Mouse (Mus musculus): ENCODE results near the gene Pakap.
A peak's percentile ranks its signal among the peaks of the same experiment; 100 is the strongest.

The Pakap gene

GRCm38 (mm10) chr4:57855281-57855941 lies 287.4 kb downstream of the Pakap start:
- no peak for DNase-seq (ENCODE audit: low read depth, low spot score)
- Histone ChIP-seq H3K36me3 (ENCODE audit: control insufficient read depth, insufficient read depth, low read length, poor library complexity, severe bottlenecking) (no peaks in the 10 kb centered on the region; the same call in 1 of the 2 replicates), H3K27me3 (ENCODE audit: control insufficient read depth, insufficient read depth, low read length, poor library complexity, severe bottlenecking) (no peaks in the 10 kb centered on the region)

DNA sequence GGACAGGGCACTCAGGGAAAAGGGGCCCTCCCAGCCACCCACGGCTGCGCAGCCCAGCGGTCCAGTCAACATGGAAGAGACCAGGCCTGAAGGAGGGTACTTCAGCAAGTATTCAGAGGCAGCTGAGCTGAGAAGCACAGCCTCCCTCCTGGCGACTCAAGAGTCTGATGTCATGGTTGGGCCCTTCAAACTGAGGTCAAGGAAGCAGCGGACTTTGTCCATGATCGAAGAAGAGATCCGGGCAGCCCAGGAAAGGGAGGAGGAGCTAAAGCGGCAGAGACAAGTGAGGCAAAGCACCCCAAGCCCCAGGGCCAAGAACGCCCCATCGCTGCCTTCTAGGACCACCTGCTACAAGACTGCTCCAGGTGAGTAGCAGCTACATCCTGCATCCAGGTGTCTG lies 288.7 kb downstream of the Pakap start:
- H3K27me3 ChIP-seq (ENCODE audit: control insufficient read depth, insufficient read depth, low read length, poor library complexity, severe bottlenecking) = no peaks in the 10 kb centered on the region
- DNase-seq (ENCODE audit: low read depth, low spot score) = no peak
- no peaks in the 10 kb centered on the region; the same call in 1 of the 2 replicates for H3K36me3 ChIP-seq (ENCODE audit: control insufficient read depth, insufficient read depth, low read length, poor library complexity, severe bottlenecking)

- DNase-seq (ENCODE audit: low read depth, low spot score) = no peak
- H3K27me3 ChIP-seq (ENCODE audit: control insufficient read depth, insufficient read depth, low read length, poor library complexity, severe bottlenecking) = no peaks in the 10 kb centered on the region
Measured at GRCm38 (mm10) chr4:57860204-57860611, 292.2 kb downstream of the Pakap start.

GRCm38 (mm10) chr4:57861166-57861565 lies 293.2 kb downstream of the Pakap start:
- Histone ChIP-seq H3K27me3 (ENCODE audit: control insufficient read depth, insufficient read depth, low read length, poor library complexity, severe bottlenecking) (no peaks in the 10 kb centered on the region), H3K36me3 (ENCODE audit: control insufficient read depth, insufficient read depth, low read length, poor library complexity, severe bottlenecking) (no peaks in the 10 kb centered on the region; the same call in 1 of the 2 replicates)
- DNase-seq (ENCODE audit: low read depth, low spot score) = no peak

More at GRCm38 (mm10) chr4:57860204-57860611, 292.2 kb downstream of the Pakap start:
- no peaks in the 10 kb centered on the region; the same call in 1 of the 2 replicates for H3K36me3 ChIP-seq (ENCODE audit: control insufficient read depth, insufficient read depth, low read length, poor library complexity, severe bottlenecking)

DNA sequence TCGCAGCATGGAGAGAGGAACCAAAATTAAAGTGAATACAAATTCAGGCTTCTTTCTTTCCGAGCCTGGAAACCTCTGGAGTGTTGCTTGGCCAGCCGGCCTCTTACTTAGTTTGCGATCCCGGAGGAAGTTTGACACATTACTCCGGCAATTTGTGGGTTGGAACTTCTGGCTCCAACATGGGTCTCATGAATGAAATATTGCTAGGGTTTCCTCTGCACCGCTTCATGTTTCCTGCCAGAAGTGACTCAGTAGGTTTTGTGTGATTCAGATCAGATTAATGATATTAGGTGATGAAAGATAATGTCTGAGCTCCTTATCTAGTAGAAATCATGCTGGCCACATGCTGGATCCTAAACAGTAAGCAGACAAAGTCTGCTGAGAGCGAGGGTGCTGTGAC lies 293.9 kb downstream of the Pakap start:
- no peaks in the 10 kb centered on the region; the same call in 1 of the 2 replicates for H3K36me3 ChIP-seq (ENCODE audit: control insufficient read depth, insufficient read depth, low read length, poor library complexity, severe bottlenecking)
- no peaks in the 10 kb centered on the region for H3K27me3 ChIP-seq (ENCODE audit: control insufficient read depth, insufficient read depth, low read length, poor library complexity, severe bottlenecking)
- no peak for DNase-seq (ENCODE audit: low read depth, low spot score)

DNA sequence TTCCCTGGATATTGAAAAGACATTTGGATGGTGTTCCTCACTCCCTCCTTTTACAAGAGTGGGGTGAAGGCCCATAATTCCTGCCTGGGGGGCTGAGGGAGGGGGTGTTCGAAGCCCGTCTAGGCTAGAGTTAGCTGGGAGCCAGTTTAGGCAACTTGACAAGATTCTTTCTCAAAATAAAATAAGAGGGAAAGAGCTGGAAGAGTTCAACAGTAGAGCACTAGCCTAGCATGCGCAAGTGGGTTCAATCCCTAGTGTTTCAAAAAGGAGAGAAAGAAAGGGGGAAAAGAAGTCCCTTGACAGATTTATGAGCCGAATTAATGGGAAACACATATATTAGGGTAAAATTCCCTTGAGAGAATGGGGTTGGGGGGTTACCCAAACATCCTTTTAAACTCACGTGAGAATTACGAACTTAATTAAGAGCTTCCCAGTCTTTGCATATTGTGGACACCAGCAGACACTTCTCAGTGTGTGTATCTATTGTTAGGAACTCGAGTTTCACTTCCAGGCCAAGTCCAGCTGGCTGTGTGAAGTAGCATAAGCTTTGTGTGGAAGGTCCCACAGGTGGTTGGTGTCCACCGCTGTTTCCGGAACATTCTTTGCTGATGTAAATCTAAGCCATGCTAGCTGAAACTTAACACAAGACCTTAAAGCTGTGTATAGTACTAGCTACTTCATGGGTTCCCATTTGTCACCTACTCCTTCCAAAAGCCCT lies 294.4 kb downstream of the Pakap start:
- no peaks in the 10 kb centered on the region for H3K27me3 ChIP-seq (ENCODE audit: control insufficient read depth, insufficient read depth, low read length, poor library complexity, severe bottlenecking)
- no peaks in the 10 kb centered on the region; the same call in 1 of the 2 replicates for H3K36me3 ChIP-seq (ENCODE audit: control insufficient read depth, insufficient read depth, low read length, poor library complexity, severe bottlenecking)
- peak; percentile 84 for DNase-seq (ENCODE audit: low read depth, low spot score)

DNA sequence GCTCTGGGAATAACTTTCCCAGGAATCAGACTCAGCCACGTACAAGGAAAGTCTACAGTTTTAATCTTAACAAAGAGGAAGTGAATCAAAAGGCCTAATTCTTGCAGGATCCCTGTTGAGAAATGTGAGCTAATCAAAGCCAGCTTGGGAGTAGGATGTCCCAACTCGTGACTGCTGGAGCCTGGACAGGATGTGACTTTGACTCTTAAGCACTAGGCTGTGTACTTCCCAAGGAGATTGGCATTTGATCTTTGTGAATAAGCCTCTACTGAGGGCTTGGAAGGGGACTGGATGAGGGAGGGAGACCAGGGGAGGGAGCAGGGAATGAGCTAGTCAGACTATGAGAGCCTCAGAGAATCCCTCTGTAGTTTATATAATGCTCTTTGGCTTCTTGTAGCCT lies 298.1 kb downstream of the Pakap start:
- Histone ChIP-seq H3K27me3 (ENCODE audit: control insufficient read depth, insufficient read depth, low read length, poor library complexity, severe bottlenecking) (no peaks in the 10 kb centered on the region), H3K36me3 (ENCODE audit: control insufficient read depth, insufficient read depth, low read length, poor library complexity, severe bottlenecking) (no peaks in the 10 kb centered on the region)
- no peak for DNase-seq (ENCODE audit: low read depth, low spot score)

DNA sequence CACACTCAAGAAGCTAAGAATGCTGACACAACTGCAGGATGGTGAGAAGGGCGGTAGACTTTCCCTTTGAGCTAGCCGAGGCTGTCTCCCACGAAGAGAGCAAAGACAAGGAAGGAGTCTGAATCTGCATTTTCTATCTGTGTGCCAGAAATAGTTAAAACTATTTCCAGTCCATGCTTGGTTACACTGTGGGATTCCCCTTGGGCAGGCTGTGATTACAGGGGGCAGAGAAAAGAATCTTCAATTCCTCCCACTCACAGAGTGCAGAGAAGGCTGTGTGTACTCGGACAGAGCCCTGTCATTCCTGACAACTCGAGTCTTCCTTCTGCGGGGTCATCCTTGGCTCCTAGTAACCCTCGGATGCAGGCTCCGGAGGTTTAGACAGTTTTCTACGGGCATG lies 299.0 kb downstream of the Pakap start:
- DNase-seq (ENCODE audit: low read depth, low spot score) = peak; percentile 47

DNA sequence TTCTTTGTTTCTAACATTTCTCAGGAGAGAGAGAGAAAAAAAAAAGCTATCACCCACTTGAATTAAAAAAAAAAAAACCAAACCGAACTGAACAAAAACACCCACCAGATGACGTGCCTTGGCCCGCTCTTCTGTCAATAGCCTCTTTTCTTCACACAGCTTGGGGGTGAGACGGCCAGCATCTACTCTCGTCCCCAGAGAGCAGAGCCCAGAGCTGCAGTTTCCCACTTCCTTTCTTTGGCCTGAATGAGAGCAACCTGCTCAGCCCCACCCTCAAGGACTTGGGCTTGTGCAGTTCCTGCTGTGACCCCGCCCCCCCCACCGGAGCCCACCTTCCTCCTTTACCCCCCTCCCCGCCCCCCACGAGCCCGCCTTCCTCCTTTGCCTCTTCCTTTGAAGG lies 299.5 kb downstream of the Pakap start:
- DNase-seq (ENCODE audit: low read depth, low spot score) = peak; percentile 83
- Histone ChIP-seq H3K36me3 (ENCODE audit: control insufficient read depth, insufficient read depth, low read length, poor library complexity, severe bottlenecking) (no peaks in the 10 kb centered on the region), H3K27me3 (ENCODE audit: control insufficient read depth, insufficient read depth, low read length, poor library complexity, severe bottlenecking) (no peaks in the 10 kb centered on the region)

More for the DNA sequence above, 299.0 kb downstream of the Pakap start:
- Histone ChIP-seq H3K36me3 (ENCODE audit: control insufficient read depth, insufficient read depth, low read length, poor library complexity, severe bottlenecking) (no peaks in the 10 kb centered on the region), H3K27me3 (ENCODE audit: control insufficient read depth, insufficient read depth, low read length, poor library complexity, severe bottlenecking) (no peaks in the 10 kb centered on the region)

DNA sequence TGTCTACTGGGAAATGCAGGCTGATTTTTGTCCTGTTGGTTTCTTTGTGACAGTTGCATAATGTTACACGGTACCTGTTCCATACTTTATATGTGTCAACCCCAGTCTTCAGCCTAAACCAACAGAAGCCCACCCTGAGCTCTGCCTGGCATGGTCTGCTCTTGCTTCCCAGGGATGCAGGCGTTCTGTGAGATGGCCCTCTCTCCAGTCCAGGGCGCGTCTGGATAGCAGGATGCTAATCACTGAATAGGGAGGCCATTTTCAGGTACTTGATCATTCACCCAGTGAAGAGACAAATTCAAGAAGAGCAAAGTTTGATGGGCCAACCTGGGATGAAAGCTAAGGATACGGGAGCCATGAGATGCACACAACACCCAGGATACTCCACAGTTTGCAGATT lies 311.2 kb downstream of the Pakap start:
- Histone ChIP-seq H3K36me3 (ENCODE audit: control insufficient read depth, insufficient read depth, low read length, poor library complexity, severe bottlenecking) (no peaks in the 10 kb centered on the region), H3K27me3 (ENCODE audit: control insufficient read depth, insufficient read depth, low read length, poor library complexity, severe bottlenecking) (no peaks in the 10 kb centered on the region)
- no peak for DNase-seq (ENCODE audit: low read depth, low spot score)

DNA sequence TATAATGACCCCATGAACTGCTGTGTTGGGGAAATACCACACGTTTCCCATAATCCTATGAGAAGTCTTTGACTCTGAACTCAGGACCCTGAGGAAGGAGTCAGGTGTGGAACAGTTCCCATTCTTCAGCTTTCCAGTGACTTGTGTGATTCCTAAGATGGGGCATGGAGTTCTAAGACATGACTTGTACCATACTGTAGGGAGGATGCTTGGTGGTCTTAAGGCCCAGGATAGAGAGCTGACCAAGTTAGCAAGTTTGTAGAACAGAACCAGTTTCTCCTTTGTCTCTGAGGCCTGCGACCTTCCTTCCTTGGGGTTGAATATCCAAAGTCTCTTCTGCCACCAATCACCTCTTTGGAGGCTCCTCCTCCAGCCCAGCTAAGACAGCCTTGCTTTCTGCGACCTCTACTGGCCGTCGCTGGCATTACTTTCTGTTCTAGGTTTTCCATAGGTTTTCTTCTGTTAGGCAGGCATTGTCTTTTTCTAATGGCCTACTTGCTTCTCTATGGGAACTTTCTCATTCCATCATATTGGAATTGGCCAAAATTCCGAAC lies 311.9 kb downstream of the Pakap start:
- Histone ChIP-seq H3K36me3 (ENCODE audit: control insufficient read depth, insufficient read depth, low read length, poor library complexity, severe bottlenecking) (no peaks in the 10 kb centered on the region), H3K27me3 (ENCODE audit: control insufficient read depth, insufficient read depth, low read length, poor library complexity, severe bottlenecking) (no peaks in the 10 kb centered on the region)
- DNase-seq (ENCODE audit: low read depth, low spot score) = peak; percentile 84

DNA sequence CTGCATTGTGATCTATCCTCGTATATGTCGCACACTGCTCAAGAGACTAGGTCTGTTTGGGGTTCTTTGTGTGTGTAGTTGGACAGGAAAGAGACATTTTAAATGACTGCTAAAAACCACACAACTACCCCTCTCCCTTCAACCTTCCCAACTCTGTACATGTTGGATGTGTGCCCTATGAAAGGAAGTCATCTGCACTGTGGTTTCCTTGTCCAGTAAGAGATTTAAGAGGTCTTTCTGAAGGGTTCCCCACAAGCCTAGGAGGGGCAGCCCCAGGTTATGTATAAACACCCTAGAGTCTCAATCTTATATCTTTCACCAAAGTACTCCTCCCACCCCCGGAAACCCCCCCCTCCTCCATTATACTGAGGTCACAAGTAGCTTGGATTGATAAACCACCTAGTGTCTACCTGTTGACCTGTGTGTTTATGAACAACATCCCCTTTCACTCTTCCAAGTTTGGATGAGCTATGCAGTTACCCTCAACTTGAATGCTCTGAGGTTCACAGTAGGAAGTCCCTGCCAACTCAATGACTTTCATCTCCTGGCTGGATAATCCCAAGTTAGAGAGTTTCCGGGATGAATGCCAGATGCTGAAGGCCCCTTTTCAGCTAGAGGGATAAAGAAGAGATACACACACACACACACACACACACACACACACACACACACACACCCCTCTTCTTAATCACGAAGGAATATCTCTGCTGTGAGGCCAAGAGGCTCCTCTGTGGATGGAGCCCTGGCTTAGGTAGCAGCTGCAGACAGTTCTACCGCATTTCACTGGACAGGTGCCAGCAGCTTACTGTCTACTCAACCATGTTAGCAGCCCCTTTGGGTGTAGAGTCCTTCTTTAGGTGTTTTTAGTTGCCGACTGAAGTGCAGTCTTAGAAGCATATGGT lies 315.8 kb downstream of the Pakap start:
- DNase-seq (ENCODE audit: low read depth, low spot score) = peak; percentile 54
- H3K36me3 ChIP-seq (ENCODE audit: control insufficient read depth, insufficient read depth, low read length, poor library complexity, severe bottlenecking) = no peaks in the 10 kb centered on the region
- H3K27me3 ChIP-seq (ENCODE audit: control insufficient read depth, insufficient read depth, low read length, poor library complexity, severe bottlenecking) = no peaks in the 10 kb centered on the region

- H3K27me3 ChIP-seq (ENCODE audit: control insufficient read depth, insufficient read depth, low read length, poor library complexity, severe bottlenecking) = no peaks in the 10 kb centered on the region
- no peak for DNase-seq (ENCODE audit: low read depth, low spot score)
Measured at GRCm38 (mm10) chr4:57884511-57884910, 316.5 kb downstream of the Pakap start.

DNA sequence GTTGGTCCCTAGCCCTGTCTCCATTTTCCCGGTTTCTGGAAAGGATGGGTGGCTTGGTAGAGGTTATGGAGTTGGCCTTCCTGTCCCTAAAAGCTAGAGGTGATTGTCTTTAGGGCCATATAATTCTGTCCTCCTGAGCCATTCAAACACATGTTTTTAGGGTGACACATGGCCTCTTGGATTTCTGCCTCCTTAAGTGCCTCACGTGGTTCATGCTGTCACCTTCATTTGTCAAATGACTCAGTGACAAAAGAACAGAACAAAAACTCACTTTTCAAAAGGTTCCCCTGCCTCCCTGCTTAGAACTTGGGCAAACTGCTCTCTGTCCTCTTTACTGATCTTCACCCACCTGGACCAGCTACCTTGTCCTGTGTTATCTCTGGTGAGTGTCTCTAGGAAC lies 317.2 kb downstream of the Pakap start:
- Histone ChIP-seq H3K36me3 (ENCODE audit: control insufficient read depth, insufficient read depth, low read length, poor library complexity, severe bottlenecking) (no peaks in the 10 kb centered on the region), H3K27me3 (ENCODE audit: control insufficient read depth, insufficient read depth, low read length, poor library complexity, severe bottlenecking) (no peaks in the 10 kb centered on the region)
- DNase-seq (ENCODE audit: low read depth, low spot score) = no peak

More at GRCm38 (mm10) chr4:57884511-57884910, 316.5 kb downstream of the Pakap start:
- no peaks in the 10 kb centered on the region for H3K36me3 ChIP-seq (ENCODE audit: control insufficient read depth, insufficient read depth, low read length, poor library complexity, severe bottlenecking)

Data from splenic B cell, adult 2 months (primary cell).